ENCODE assay signal across 10 mouse cellular contexts in genomic region chr5:24605980-24606665, GRCm38 (mm10). TPM values are rescaled to one million over a fixed set of nuclear protein-coding genes. Genes with fewer than 3 reads are reported as not detected.
DNase-seq lines count a peak whose midpoint lies in the region; ATAC-seq and TF ChIP-seq lines count a peak whose summit lies in the region.
"Had no signal": no experiment of that assay in that cellular context is flagged by ENCODE, and none has a peak within 500 bp of the region (broad histone marks: within the 10 kb centered on the region; RNA-seq: fewer than 3 reads in every experiment).

No protein-coding gene starts in this region.

- TF ChIP-seq CTCF in heart, adult 2 months (IDR thresholded peaks at IDR 0.05), result no peak
- TF ChIP-seq CTCF in cortical plate, adult 2 months (IDR thresholded peaks at IDR 0.05; ENCODE audit: extremely low read depth, insufficient read depth, low read length), result no peak
- TF ChIP-seq CTCF in forebrain, postnatal 0 days (IDR thresholded peaks at IDR 0.05; ENCODE audit: low read depth), result no peak; the same call in 1 of the 2 replicates

- H3K9ac ChIP-seq in heart, adult 2 months (ENCODE audit: low read depth, low read length), result peak overlapping the region; percentile 2; the same call in 1 of the 2 replicates
- H3K9ac ChIP-seq in forebrain, postnatal 0 days, result peak overlapping the region; percentile 63
- peak overlapping the region; percentile 92 for H3K9ac ChIP-seq in midbrain, embryonic 11.5 days (ENCODE audit: low read length)
- H3K9ac ChIP-seq: liver, embryonic 14.5 days had no signal

- no peaks in the 10 kb centered on the region for H3K9me3 ChIP-seq in forebrain, postnatal 0 days (ENCODE audit: low read length)
- H3K9me3 ChIP-seq in midbrain, embryonic 11.5 days (ENCODE audit: control insufficient read depth, low read length), result no peaks in the 10 kb centered on the region

- no peak overlapping the region for H3K4me3 ChIP-seq in heart, adult 2 months
- H3K4me3 ChIP-seq in cortical plate, adult 2 months (ENCODE audit: insufficient read depth, low read length), result peak overlapping the region; percentile 35; the same call in 1 of the 2 replicates
- no peak overlapping the region for H3K4me3 ChIP-seq in forebrain, postnatal 0 days (ENCODE audit: low read depth, low read length)
- H3K4me3 ChIP-seq in midbrain, embryonic 11.5 days (ENCODE audit: low read depth, low read length), result peak overlapping the region; percentile 55

- peak overlapping the region; percentile 59 for H3K4me2 ChIP-seq in forebrain, postnatal 0 days (ENCODE audit: low read depth)
- H3K4me2 ChIP-seq in midbrain, embryonic 11.5 days, result peak overlapping the region; percentile 65

- no peak overlapping the region for H3K27ac ChIP-seq in heart, adult 2 months
- H3K27ac ChIP-seq in cortical plate, adult 2 months (ENCODE audit: insufficient read depth, low read length), result no peak overlapping the region
- peak overlapping the region; percentile 91 for H3K27ac ChIP-seq in forebrain, postnatal 0 days (ENCODE audit: low read depth, low read length)
- H3K27ac ChIP-seq in midbrain, embryonic 11.5 days (ENCODE audit: low read depth, low read length), result peak overlapping the region; percentile 97
- H3K27ac ChIP-seq: liver, embryonic 14.5 days had no signal

- ATAC-seq in forebrain, postnatal 0 days, result no peak
- ATAC-seq in midbrain, embryonic 11.5 days (ENCODE audit: low FRiP score), result no peak

- WGBS in heart, adult 2 months, result 69% methylated on average over 14 of the region's 14 CpGs
- WGBS in forebrain, postnatal 0 days, result 11% methylated on average over 14 of the region's 14 CpGs
- WGBS in midbrain, embryonic 11.5 days, result 17% methylated on average over 14 of the region's 14 CpGs

- H3K4me1 ChIP-seq in heart, adult 2 months (ENCODE audit: control insufficient read depth, insufficient read depth, low read length), result peaks cover 12% of the 10 kb centered on the region
- H3K4me1 ChIP-seq in cortical plate, adult 2 months (ENCODE audit: control insufficient read depth, insufficient read depth, low read length), result peaks cover 3% of the 10 kb centered on the region; the same call in 1 of the 2 replicates
- H3K4me1 ChIP-seq in forebrain, postnatal 0 days (ENCODE audit: insufficient read depth), result peaks cover 33% of the 10 kb centered on the region
- H3K4me1 ChIP-seq in midbrain, embryonic 11.5 days (ENCODE audit: control insufficient read depth, insufficient read depth, low read length), result peaks cover 48% of the 10 kb centered on the region

- no peaks in the 10 kb centered on the region for H3K36me3 ChIP-seq in heart, adult 2 months (ENCODE audit: control insufficient read depth, insufficient read depth, low read length)
- H3K36me3 ChIP-seq in forebrain, postnatal 0 days (ENCODE audit: insufficient read depth), result peaks cover 4% of the 10 kb centered on the region; the same call in 1 of the 2 replicates
- no peaks in the 10 kb centered on the region for H3K36me3 ChIP-seq in midbrain, embryonic 11.5 days (ENCODE audit: control insufficient read depth, insufficient read depth, low read length)

- intact Hi-C loops in heart, adult 2 months (cut with DNase I), result no loop called here
- intact Hi-C loops in heart, postnatal 36 days (cut with DNase I), result no loop called here

- H3K79me2 ChIP-seq in heart, adult 2 months (replicated peaks; ENCODE audit: control insufficient read depth, insufficient read depth, low read length), result no peaks in the 10 kb centered on the region

- TF ChIP-seq POLR2A in heart, adult 2 months (IDR thresholded peaks at IDR 0.05; ENCODE audit: insufficient read depth, low read depth, low read length), result no peak
- no peak for TF ChIP-seq POLR2A in cortical plate, adult 2 months (IDR thresholded peaks at IDR 0.05; ENCODE audit: extremely low read depth, insufficient read depth, low read length)

- no peaks in the 10 kb centered on the region for H3K27me3 ChIP-seq in heart, adult 2 months (ENCODE audit: control insufficient read depth, insufficient read depth, low read length)
- no peaks in the 10 kb centered on the region for H3K27me3 ChIP-seq in forebrain, postnatal 0 days (ENCODE audit: insufficient read depth, low read length)
- no peaks in the 10 kb centered on the region; the same call in 1 of the 2 replicates for H3K27me3 ChIP-seq in midbrain, embryonic 11.5 days (ENCODE audit: control insufficient read depth, insufficient read depth, low read length)

- TF ChIP-seq EP300 in heart, adult 2 months (IDR thresholded peaks at IDR 0.05; ENCODE audit: insufficient read depth, low read depth, low read length), result no peak

- no peak for DNase-seq in heart, adult 2 months
- no peak for DNase-seq in heart, postnatal 36 days
- peak; percentile 52 for DNase-seq in forebrain, postnatal 0 days
- DNase-seq in midbrain, embryonic 11.5 days (ENCODE audit: low spot score, missing footprints), result peak; percentile 91
- DNase-seq in adrenal gland, postnatal 14 days, result no peak
- no peak for DNase-seq in layer of hippocampus, adult 9-11 months
- no peak for DNase-seq in layer of hippocampus, postnatal 25 days (ENCODE audit: extremely low spot score in 1 of 2, low spot score in 1 of 2)
- DNase-seq: adrenal gland, postnatal 25 days had no signal

RNA-seq across cellular contexts. Expression of gene Smarcd3, which starts 18.1 kb away (rescaled TPM):
- total RNA-seq in heart, adult 2 months (2021), result 10 to 100 TPM; 58.7 to 61.8 TPM
- 60.2 and 61.0 TPM in 2 replicates for polyA plus RNA-seq in heart, adult 2 months (2012; rRNA removed)
- 10 to 100 TPM; 63.2 to 64.5 TPM for total RNA-seq in heart, postnatal 36 days (2021)
- polyA plus RNA-seq in cortical plate, adult 2 months (2012; rRNA removed), result 97.8 and 97.9 TPM in 2 replicates
- total RNA-seq in forebrain, postnatal 0 days (2014; rRNA removed), result 265 and 272 TPM in 2 replicates
- 162 and 168 TPM in 2 replicates for polyA plus RNA-seq in forebrain, postnatal 0 days (2015; fragmentation: Nextera tagmentation; extraction: Ambion mirVana)
- polyA plus RNA-seq in midbrain, embryonic 11.5 days (2014; fragmentation: Nextera tagmentation; extraction: Ambion mirVana), result 56.8 and 60.2 TPM in 2 replicates
- total RNA-seq in adrenal gland, postnatal 14 days (2021), result 15.5 and 24.3 TPM in 2 replicates
- total RNA-seq in layer of hippocampus, postnatal 25 days (2021), result 10 to 100 TPM; 91.4 to 93.2 TPM

RNA-seq across cellular contexts. Expression of gene Chpf2, which starts 19.6 kb away (rescaled TPM):
- total RNA-seq in heart, adult 2 months (2021), result 1 to 10 TPM; 7.5 to 9.0 TPM
- polyA plus RNA-seq in heart, adult 2 months (2012; rRNA removed), result 9.9 and 12.3 TPM in 2 replicates
- total RNA-seq in heart, postnatal 36 days (2021), result 10 to 100 TPM; 10.8 to 11.6 TPM
- 55.1 and 62.2 TPM in 2 replicates for polyA plus RNA-seq in cortical plate, adult 2 months (2012; rRNA removed)
- 25.0 and 33.5 TPM in 2 replicates for total RNA-seq in forebrain, postnatal 0 days (2014; rRNA removed)
- polyA plus RNA-seq in forebrain, postnatal 0 days (2015; fragmentation: Nextera tagmentation; extraction: Ambion mirVana), result 18.7 and 21.3 TPM in 2 replicates
- 7.2 and 9.6 TPM in 2 replicates for polyA plus RNA-seq in midbrain, embryonic 11.5 days (2014; fragmentation: Nextera tagmentation; extraction: Ambion mirVana)
- 32.3 and 44.0 TPM in 2 replicates for total RNA-seq in adrenal gland, postnatal 14 days (2021)
- 10 to 100 TPM; 55.5 to 79.0 TPM for total RNA-seq in layer of hippocampus, postnatal 25 days (2021)

RNA-seq across cellular contexts. Expression of gene Abcf2, which starts 28.9 kb away (rescaled TPM):
- 10 to 100 TPM; 52.5 to 55.8 TPM for total RNA-seq in heart, adult 2 months (2021)
- 43.3 and 57.2 TPM in 2 replicates for polyA plus RNA-seq in heart, adult 2 months (2012; rRNA removed)
- 10 to 100 TPM; 55.3 to 56.0 TPM for total RNA-seq in heart, postnatal 36 days (2021)
- polyA plus RNA-seq in cortical plate, adult 2 months (2012; rRNA removed), result 83.6 and 87.1 TPM in 2 replicates
- 59.8 and 66.2 TPM in 2 replicates for total RNA-seq in forebrain, postnatal 0 days (2014; rRNA removed)
- polyA plus RNA-seq in forebrain, postnatal 0 days (2015; fragmentation: Nextera tagmentation; extraction: Ambion mirVana), result 73.7 and 80.8 TPM in 2 replicates
- 143 and 147 TPM in 2 replicates for polyA plus RNA-seq in midbrain, embryonic 11.5 days (2014; fragmentation: Nextera tagmentation; extraction: Ambion mirVana)
- total RNA-seq in adrenal gland, postnatal 14 days (2021), result 59.3 and 67.0 TPM in 2 replicates
- total RNA-seq in layer of hippocampus, postnatal 25 days (2021), result 10 to 100 TPM; 72.6 to 80.0 TPM

RNA-seq across cellular contexts. Expression of gene 4931409K22Rik, which starts 49.5 kb away (rescaled TPM):
- total RNA-seq in heart, adult 2 months (2021), result not detected
- 0.06 TPM in 1 of 2 replicates, not detected in the other for polyA plus RNA-seq in heart, adult 2 months (2012; rRNA removed)
- total RNA-seq in heart, postnatal 36 days (2021), result not detected
- polyA plus RNA-seq in cortical plate, adult 2 months (2012; rRNA removed), result 0.04 and 0.11 TPM in 2 replicates
- not detected in 2 replicates for total RNA-seq in forebrain, postnatal 0 days (2014; rRNA removed)
- 0.11 TPM in 1 of 2 replicates, not detected in the other for polyA plus RNA-seq in forebrain, postnatal 0 days (2015; fragmentation: Nextera tagmentation; extraction: Ambion mirVana)
- polyA plus RNA-seq in midbrain, embryonic 11.5 days (2014; fragmentation: Nextera tagmentation; extraction: Ambion mirVana), result not detected in 2 replicates
- total RNA-seq in adrenal gland, postnatal 14 days (2021), result not detected in 2 replicates
- not detected for total RNA-seq in layer of hippocampus, postnatal 25 days (2021)
- total RNA-seq: adrenal gland, postnatal 25 days had no signal
- polyA plus RNA-seq: liver, embryonic 14.5 days had no signal

Comparison
In these comparisons a context has a peak if more than half of its experiments do, and no peak if none do; other contexts are left out.
1. DNase-seq: peak in forebrain, postnatal 0 days (single experiment) and midbrain, embryonic 11.5 days (single experiment); none in heart, adult 2 months (0 of 2), heart, postnatal 36 days (0 of 2), adrenal gland, postnatal 14 days (single experiment), layer of hippocampus, adult 9-11 months (single experiment) and layer of hippocampus, postnatal 25 days (0 of 2).
2. H3K27ac ChIP-seq: peak in forebrain, postnatal 0 days (single experiment) and midbrain, embryonic 11.5 days (single experiment); none in heart, adult 2 months (single experiment) and cortical plate, adult 2 months (single experiment).
3. H3K4me3 ChIP-seq: peak in cortical plate, adult 2 months (single experiment) and midbrain, embryonic 11.5 days (single experiment); none in heart, adult 2 months (single experiment) and forebrain, postnatal 0 days (single experiment).
4. H3K9ac ChIP-seq: peak in every context shown above with its lines; median percentile 92 in midbrain, embryonic 11.5 days; 63 in forebrain, postnatal 0 days; 2 in heart, adult 2 months.